In the genomic region with DNA sequence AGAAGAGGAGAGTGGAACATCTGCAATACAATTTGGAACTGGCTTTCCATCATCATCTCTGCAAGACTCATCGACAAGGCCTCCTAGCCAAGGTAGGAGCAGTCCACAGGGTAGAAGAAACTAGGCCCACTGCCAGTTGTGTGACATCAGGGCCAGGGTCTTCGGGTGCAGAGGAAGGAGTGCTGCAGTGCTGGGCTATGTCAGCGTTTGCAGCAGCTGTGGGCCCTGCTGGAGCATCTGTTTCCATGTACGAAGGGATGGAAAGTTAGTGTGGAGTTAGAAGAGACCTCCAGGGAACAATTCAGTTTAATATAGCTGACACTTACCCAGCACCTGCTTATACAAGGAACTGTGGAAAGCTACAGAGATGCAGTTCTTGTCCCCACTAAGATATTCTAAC, we compare ENCODE assay signal across 31 mouse cellular contexts. TPM values are rescaled to one million over a fixed set of nuclear protein-coding genes. Genes with fewer than 3 reads are reported as not detected.
DNase-seq lines count a peak whose midpoint lies in the region; ATAC-seq lines count a peak whose summit lies in the region.
"Had no signal": no experiment of that assay in that cellular context is flagged by ENCODE, and none has a peak within 500 bp of the region (broad histone marks: within the 10 kb centered on the region; RNA-seq: fewer than 3 reads in every experiment).

No protein-coding gene starts in this region.

- WGBS in forebrain, embryonic 11.5 days: 66% methylated on average over 4 of the region's 4 CpGs
- WGBS in forebrain, embryonic 10.5 days: 78% methylated on average over 4 of the region's 4 CpGs
- 66% methylated on average over 4 of the region's 4 CpGs for WGBS in limb, embryonic 12.5 days
- 78% methylated on average over 4 of the region's 4 CpGs for WGBS in limb, embryonic 10.5 days

- H3K9me3 ChIP-seq in forebrain, embryonic 11.5 days (ENCODE audit: control insufficient read depth, low read length): no peaks in the 10 kb centered on the region
- no peaks in the 10 kb centered on the region for H3K9me3 ChIP-seq in forebrain, embryonic 10.5 days
- H3K9me3 ChIP-seq in limb, embryonic 12.5 days: no peaks in the 10 kb centered on the region
- H3K9me3 ChIP-seq in limb, embryonic 10.5 days (replicated peaks): no peaks in the 10 kb centered on the region
- H3K9me3 ChIP-seq: forebrain, embryonic 12.5 days; G1E; hindbrain, embryonic 15.5 days; intestine, embryonic 15.5 days had no signal

- H3K4me3 ChIP-seq in forebrain, embryonic 11.5 days (ENCODE audit: low read depth, low read length): no peak overlapping the region
- no peak overlapping the region for H3K4me3 ChIP-seq in forebrain, embryonic 10.5 days
- H3K4me3 ChIP-seq in limb, embryonic 12.5 days (replicated peaks): no peak overlapping the region
- H3K4me3 ChIP-seq in limb, embryonic 10.5 days: no peak overlapping the region
- H3K4me3 ChIP-seq: forebrain, embryonic 12.5 days; hindbrain, embryonic 15.5 days; intestine, embryonic 15.5 days; layer of hippocampus, adult 2 months; left cerebral cortex, adult 2 months had no signal

- no peak overlapping the region for H3K4me2 ChIP-seq in forebrain, embryonic 11.5 days (ENCODE audit: low read depth, low read length, severe bottlenecking)
- no peak overlapping the region for H3K4me2 ChIP-seq in limb, embryonic 12.5 days
- H3K4me2 ChIP-seq: forebrain, embryonic 12.5 days; heart, embryonic 11.5 days; hindbrain, embryonic 15.5 days; intestine, embryonic 15.5 days had no signal

- ATAC-seq in forebrain, embryonic 11.5 days (replicated peaks; ENCODE audit: low FRiP score): no peak
- ATAC-seq in limb, embryonic 12.5 days (ENCODE audit: insufficient number of reproducible peaks, insufficient read depth, low FRiP score, low TSS enrichment, low read depth): peak; percentile 63; the same call in 1 of the 2 replicates
- no peak for ATAC-seq in frontal cortex, adult (ENCODE audit: low TSS enrichment)
- ATAC-seq: forebrain, postnatal 0 days; intestine, embryonic 15.5 days had no signal

- H3K9ac ChIP-seq in forebrain, embryonic 11.5 days (ENCODE audit: low read length): no peak overlapping the region
- H3K9ac ChIP-seq in limb, embryonic 12.5 days (replicated peaks): no peak overlapping the region
- H3K9ac ChIP-seq: forebrain, embryonic 12.5 days; forebrain, postnatal 0 days; hindbrain, embryonic 15.5 days; intestine, embryonic 15.5 days; liver, embryonic 14.5 days had no signal

- H3K27me3 ChIP-seq in forebrain, embryonic 11.5 days (ENCODE audit: control insufficient read depth, insufficient read depth, low read length): no peaks in the 10 kb centered on the region
- peaks cover 18% of the 10 kb centered on the region for H3K27me3 ChIP-seq in forebrain, embryonic 10.5 days (ENCODE audit: poor library complexity, severe bottlenecking)
- H3K27me3 ChIP-seq in limb, embryonic 12.5 days: peaks cover 29% of the 10 kb centered on the region
- peaks cover 18% of the 10 kb centered on the region for H3K27me3 ChIP-seq in limb, embryonic 10.5 days (ENCODE audit: low read depth, poor library complexity, severe bottlenecking)
- H3K27me3 ChIP-seq: hindbrain, embryonic 15.5 days had no signal

- no peaks in the 10 kb centered on the region for H3K4me1 ChIP-seq in forebrain, embryonic 11.5 days (replicated peaks; ENCODE audit: control insufficient read depth, insufficient read depth, low read length)
- no peaks in the 10 kb centered on the region; the same call in 1 of the 2 replicates for H3K4me1 ChIP-seq in forebrain, embryonic 10.5 days
- H3K4me1 ChIP-seq in limb, embryonic 12.5 days (replicated peaks): no peaks in the 10 kb centered on the region
- no peaks in the 10 kb centered on the region for H3K4me1 ChIP-seq in limb, embryonic 10.5 days
- H3K4me1 ChIP-seq: forebrain, embryonic 12.5 days; intestine, embryonic 15.5 days had no signal

- DNase-seq in forebrain, embryonic 11.5 days (ENCODE audit: low spot score): peak; percentile 7
- DNase-seq in forebrain, embryonic 10.5 days (ENCODE audit: extremely low spot score, low spot score): no peak
- DNase-seq in limb, embryonic 10.5 days (ENCODE audit: low spot score): no peak
- peak; percentile 14 for DNase-seq in thymus, postnatal 4 days
- no peak for DNase-seq in thymus, postnatal 10 days (ENCODE audit: low spot score in 2 of 2)
- DNase-seq: adrenal gland, adult 8-10 months; cerebellum, adult 8-10 months; cerebellum, postnatal 25 days; forebrain, postnatal 0 days; gastrocnemius, postnatal 10 days; heart, postnatal 4 days; kidney, adult 2 months; kidney, postnatal 36 days; liver; lung, adult 2 months; lung, postnatal 10 days; midbrain, embryonic 14.5 days had no signal

- no peaks in the 10 kb centered on the region for H3K36me3 ChIP-seq in forebrain, embryonic 11.5 days (ENCODE audit: control insufficient read depth, insufficient read depth, low read length)
- no peaks in the 10 kb centered on the region for H3K36me3 ChIP-seq in forebrain, embryonic 10.5 days (replicated peaks)
- no peaks in the 10 kb centered on the region for H3K36me3 ChIP-seq in limb, embryonic 12.5 days
- no peaks in the 10 kb centered on the region for H3K36me3 ChIP-seq in limb, embryonic 10.5 days
- H3K36me3 ChIP-seq: forebrain, embryonic 12.5 days; G1E; hindbrain, embryonic 15.5 days; intestine, embryonic 15.5 days had no signal

- no peak overlapping the region for H3K27ac ChIP-seq in forebrain, embryonic 11.5 days (ENCODE audit: low read depth, low read length)
- no peak overlapping the region for H3K27ac ChIP-seq in forebrain, embryonic 10.5 days
- no peak overlapping the region for H3K27ac ChIP-seq in limb, embryonic 12.5 days
- H3K27ac ChIP-seq in limb, embryonic 10.5 days: no peak overlapping the region
- H3K27ac ChIP-seq: forebrain, embryonic 12.5 days; hindbrain, embryonic 15.5 days; intestine, embryonic 15.5 days; layer of hippocampus, adult 2 months; left cerebral cortex, adult 2 months; liver, embryonic 14.5 days; macrophage had no signal

RNA-seq across cellular contexts. Expression of a gene that starts 5.3 kb away (rescaled TPM):
- polyA plus RNA-seq in forebrain, embryonic 11.5 days (2014; fragmentation: Nextera tagmentation; extraction: Ambion mirVana): 0.23 and 0.35 TPM in 2 replicates
- polyA plus RNA-seq in forebrain, embryonic 10.5 days (2016; fragmentation: Nextera tagmentation; extraction: Ambion mirVana): 0.15 and 0.21 TPM in 2 replicates
- 0.09 TPM in 1 of 2 replicates, not detected in the other for polyA plus RNA-seq in limb, embryonic 12.5 days (2016; fragmentation: Nextera tagmentation; extraction: Ambion mirVana)
- polyA plus RNA-seq in limb, embryonic 10.5 days (2016; fragmentation: Nextera tagmentation; extraction: Ambion mirVana): not detected in 2 replicates
- polyA plus RNA-seq: G1E; heart, embryonic 11.5 days; macrophage; testis, adult 2 months had no signal

RNA-seq across cellular contexts. Expression of a gene that starts 20.0 kb away (rescaled TPM):
- polyA plus RNA-seq in forebrain, embryonic 11.5 days (2014; fragmentation: Nextera tagmentation; extraction: Ambion mirVana): 55.0 and 57.5 TPM in 2 replicates
- 37.6 and 38.1 TPM in 2 replicates for polyA plus RNA-seq in forebrain, embryonic 10.5 days (2016; fragmentation: Nextera tagmentation; extraction: Ambion mirVana)
- polyA plus RNA-seq in limb, embryonic 12.5 days (2016; fragmentation: Nextera tagmentation; extraction: Ambion mirVana): 8.5 and 8.6 TPM in 2 replicates
- 5.1 and 6.6 TPM in 2 replicates for polyA plus RNA-seq in limb, embryonic 10.5 days (2016; fragmentation: Nextera tagmentation; extraction: Ambion mirVana)
- polyA plus RNA-seq: G1E; small intestine, adult 2 months had no signal

RNA-seq across cellular contexts. Expression of a gene that starts 20.5 kb away (rescaled TPM):
- polyA plus RNA-seq in forebrain, embryonic 11.5 days (2014; fragmentation: Nextera tagmentation; extraction: Ambion mirVana): 0.60 and 1.3 TPM in 2 replicates
- 0.16 and 0.36 TPM in 2 replicates for polyA plus RNA-seq in forebrain, embryonic 10.5 days (2016; fragmentation: Nextera tagmentation; extraction: Ambion mirVana)
- 1.1 TPM in 2 replicates for polyA plus RNA-seq in limb, embryonic 12.5 days (2016; fragmentation: Nextera tagmentation; extraction: Ambion mirVana)
- 0.15 TPM in 1 of 2 replicates, not detected in the other for polyA plus RNA-seq in limb, embryonic 10.5 days (2016; fragmentation: Nextera tagmentation; extraction: Ambion mirVana)
- polyA plus RNA-seq: G1E; macrophage; neural tube, embryonic 11.5 days had no signal

RNA-seq across cellular contexts. Expression of a gene that starts 30.8 kb away (rescaled TPM):
- 0.94 and 2.1 TPM in 2 replicates for polyA plus RNA-seq in forebrain, embryonic 11.5 days (2014; fragmentation: Nextera tagmentation; extraction: Ambion mirVana)
- polyA plus RNA-seq in forebrain, embryonic 10.5 days (2016; fragmentation: Nextera tagmentation; extraction: Ambion mirVana): 0.11 and 0.40 TPM in 2 replicates
- polyA plus RNA-seq in limb, embryonic 12.5 days (2016; fragmentation: Nextera tagmentation; extraction: Ambion mirVana): 2.0 and 2.1 TPM in 2 replicates
- polyA plus RNA-seq in limb, embryonic 10.5 days (2016; fragmentation: Nextera tagmentation; extraction: Ambion mirVana): 0.15 and 0.54 TPM in 2 replicates
- polyA plus RNA-seq: G1E, macrophage had no signal

RNA-seq across cellular contexts. Expression of a gene that starts 50.1 kb away (rescaled TPM):
- 65.3 and 67.0 TPM in 2 replicates for polyA plus RNA-seq in forebrain, embryonic 11.5 days (2014; fragmentation: Nextera tagmentation; extraction: Ambion mirVana)
- polyA plus RNA-seq in forebrain, embryonic 10.5 days (2016; fragmentation: Nextera tagmentation; extraction: Ambion mirVana): 70.9 and 74.5 TPM in 2 replicates
- 69.3 and 69.9 TPM in 2 replicates for polyA plus RNA-seq in limb, embryonic 12.5 days (2016; fragmentation: Nextera tagmentation; extraction: Ambion mirVana)
- 71.0 and 77.8 TPM in 2 replicates for polyA plus RNA-seq in limb, embryonic 10.5 days (2016; fragmentation: Nextera tagmentation; extraction: Ambion mirVana)

Comparison
In these comparisons a context has a peak if more than half of its experiments do, and no peak if none do; other contexts are left out.
1. DNase-seq: peak in forebrain, embryonic 11.5 days (single experiment) and thymus, postnatal 4 days (single experiment); none in forebrain, embryonic 10.5 days (single experiment), limb, embryonic 10.5 days (single experiment) and thymus, postnatal 10 days (0 of 2).